Mouse (Mus musculus) G1E (cell line): Measurements from ENCODE around the gene Prlhr. TPM values are rescaled to one million over a fixed set of nuclear protein-coding genes. Genes with fewer than 3 reads are reported as not detected.

Experiments used
- ATAC-seq: 2 replicates; pipeline ENCODE4 v1.8.0; 2016; ENCODE audit warnings: mild to moderate bottlenecking; ENCODE audit not compliant: insufficient number of reproducible peaks, poor library complexity, low FRiP score, severe bottlenecking; ENCODE audit errors: extremely low read depth
- DNase-seq: peaks from one replicate; pipeline ENCODE4 v3.0.0; 2012; ENCODE audit warnings: low spot score
- H3K27me3 ChIP-seq: 2 replicates; pipeline ENCODE4 v1.6.1; 2012; ENCODE audit warnings: mild to moderate bottlenecking, low read length, inconsistent platforms; ENCODE audit not compliant: insufficient read depth
- H3K36me3 ChIP-seq: replicated peaks from 2 replicates; pipeline ENCODE3; 2012; ENCODE audit warnings: mild to moderate bottlenecking, inconsistent platforms
- H3K4me1 ChIP-seq: 2 replicates; pipeline ENCODE4 v1.6.1; 2012; ENCODE audit warnings: low read depth, low read length, inconsistent platforms, mixed read lengths; ENCODE audit not compliant: insufficient read depth
- H3K4me3 ChIP-seq: 2 replicates; pipeline ENCODE4 v1.5.1; 2012; ENCODE audit warnings: low read depth, mild to moderate bottlenecking, inconsistent platforms, low read length, moderate library complexity, mixed read lengths
- H3K9me3 ChIP-seq: replicated peaks from 2 replicates; pipeline ENCODE4 v1.6.1; 2012; ENCODE audit warnings: inconsistent platforms
- CTCF ChIP-seq: IDR thresholded peaks from 2 replicates; pipeline ENCODE4 v1.5.1; 2012; ENCODE audit warnings: low read depth, low read length, inconsistent platforms, mixed read lengths
- GATA1 ChIP-seq: IDR thresholded peaks from 2 replicates; pipeline ENCODE4 v1.6.1; 2012; ENCODE audit warnings: borderline replicate concordance, low read length, inconsistent platforms, mixed read lengths
- GATA2 ChIP-seq: IDR thresholded peaks from 2 replicates; pipeline ENCODE4 v1.6.1; 2012; ENCODE audit warnings: low read depth, low read length, inconsistent platforms, borderline replicate concordance
- POLR2AphosphoS5 ChIP-seq: IDR thresholded peaks from 2 replicates; pipeline ENCODE4 v1.6.1; 2012; ENCODE audit warnings: low read depth, low read length, inconsistent platforms; ENCODE audit not compliant: insufficient replicate concordance
- TAL1 ChIP-seq: conservative IDR thresholded peaks from 2 replicates; pipeline ENCODE4 v1.6.1; 2012; ENCODE audit warnings: low read depth, low read length, inconsistent platforms, mixed read lengths
- polyA plus RNA-seq: library from polyadenylated mRNA; stranded (reverse); fragments of >175 nt; gene quantifications from 2 replicates; pipeline ENCODE4 v1.2.3, GENCODE M21; 2012
- total RNA-seq, 2 experiments: library from RNA; stranded (forward) in 1 of 2; stranded (reverse) in 1 of 2; fragments of 200-1000 nt in 1 of 2; fragments of >200 nt in 1 of 2; fragmentation: Nextera tagmentation in 1 of 2; gene quantifications; 2 replicates each; pipeline ENCODE4 v1.2.3; 2014 to 2017

The Prlhr gene
- total and polyA plus RNA-seq, 3 experiments, result 0.16 TPM; not detected in 2

DNA sequence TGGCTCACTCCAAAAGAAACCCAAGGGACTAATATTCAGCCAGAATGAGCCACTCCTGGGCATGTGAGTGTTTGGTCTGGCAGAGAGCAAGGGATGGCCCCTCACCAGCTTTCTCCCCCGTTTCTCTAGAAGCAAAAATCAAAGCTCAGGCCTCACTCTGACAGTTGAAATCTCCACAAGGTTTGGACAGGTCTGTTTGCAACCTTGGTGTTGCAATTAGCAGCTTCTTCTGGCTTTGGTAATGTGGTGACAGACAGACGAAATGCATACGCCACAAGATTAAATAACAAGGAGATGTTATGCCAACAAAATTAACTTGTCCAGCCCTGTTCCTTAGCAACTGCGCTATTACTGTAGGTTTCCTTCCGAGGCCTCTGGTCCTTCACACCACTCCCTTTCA lies 28.0 kb downstream of the Prlhr start:
- Histone ChIP-seq H3K36me3 (no peaks in the 10 kb centered on the region), H3K4me1 (no peaks in the 10 kb centered on the region), H3K27me3 (no peaks in the 10 kb centered on the region), H3K4me3 (no peak overlapping the region), H3K9me3 (no peaks in the 10 kb centered on the region)
- DNase-seq, result no peak
- no peak for ATAC-seq
- TF ChIP-seq TAL1 (no peak), GATA1 (no peak), CTCF (no peak), GATA2 (no peak), POLR2AphosphoS5 (no peak)

DNA sequence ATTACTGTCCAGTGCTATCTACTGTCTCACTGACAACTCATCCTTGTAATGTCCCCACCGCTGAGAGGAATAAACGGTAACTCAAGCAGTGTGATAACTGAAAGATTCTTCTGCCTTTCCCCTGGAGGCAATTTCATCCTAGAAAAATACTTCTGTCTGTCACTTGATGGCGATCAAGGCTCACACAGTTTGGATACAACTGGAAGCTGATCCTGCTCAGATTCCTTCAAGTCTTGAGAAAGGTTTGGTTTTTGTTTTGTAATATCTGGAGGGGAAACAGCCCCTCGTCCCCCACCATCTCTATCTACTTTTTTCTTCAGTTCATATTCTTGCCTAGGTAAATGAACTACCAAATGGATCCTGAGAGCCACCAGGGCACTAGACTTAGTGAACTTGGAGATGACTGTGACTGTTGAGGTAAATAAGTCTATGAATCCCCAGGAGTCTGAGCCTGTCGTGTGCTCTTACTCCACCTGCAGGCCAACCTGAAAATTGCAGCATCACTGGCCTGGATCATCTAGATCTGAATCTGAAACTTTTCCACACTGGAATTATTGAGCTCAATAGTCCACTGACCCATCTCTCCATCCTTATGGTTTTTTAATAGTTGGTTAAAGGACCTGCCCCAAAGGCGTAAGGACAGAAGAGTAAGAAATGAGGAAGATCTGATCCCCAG lies 30.4 kb downstream of the Prlhr start:
- Histone ChIP-seq H3K9me3 (no peaks in the 10 kb centered on the region), H3K36me3 (no peaks in the 10 kb centered on the region), H3K4me1 (no peaks in the 10 kb centered on the region), H3K27me3 (no peaks in the 10 kb centered on the region), H3K4me3 (no peak overlapping the region)
- TF ChIP-seq GATA2 (no peak), TAL1 (no peak), CTCF (peak; percentile 59; the same call in 1 of the 2 replicates)
- no peak for ATAC-seq
- DNase-seq, result peak; percentile 2

DNA sequence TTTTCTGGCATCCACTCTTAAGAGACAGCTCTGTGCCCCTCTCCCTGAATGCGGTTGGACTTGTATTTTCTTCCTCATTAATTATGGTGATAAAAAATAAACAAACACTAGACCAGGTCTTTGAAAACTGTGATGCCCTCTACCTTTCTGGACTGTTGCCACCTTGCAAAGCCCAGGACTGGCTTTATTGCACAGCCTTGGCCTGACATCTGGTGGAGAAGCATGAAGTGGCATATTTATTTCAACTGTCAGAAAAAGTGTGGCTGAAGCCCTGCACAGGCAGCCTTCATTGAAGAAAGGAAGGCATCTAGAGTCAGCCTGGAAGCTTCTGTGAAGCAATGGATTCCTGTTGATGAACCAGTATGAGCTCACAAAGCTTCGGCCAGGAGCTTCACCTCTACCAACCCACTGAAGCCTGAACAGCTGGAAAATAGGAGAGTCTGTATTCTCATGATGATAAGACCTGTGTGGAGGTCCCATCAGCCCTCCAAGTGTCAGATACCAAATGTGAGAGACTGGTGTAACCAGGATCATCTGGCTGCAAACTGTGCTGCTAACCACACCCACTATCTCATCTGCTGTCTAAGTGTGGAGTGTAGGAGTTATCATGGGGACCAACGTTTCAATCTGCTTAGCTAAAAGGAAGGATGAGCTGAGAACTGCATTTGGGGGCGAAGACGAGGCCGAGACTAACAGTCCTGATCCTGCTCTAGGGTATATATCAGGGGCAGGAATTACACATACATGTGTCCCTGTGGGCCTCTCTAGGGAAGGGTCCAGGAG lies 35.6 kb downstream of the Prlhr start:
- Histone ChIP-seq H3K4me1 (no peaks in the 10 kb centered on the region), H3K27me3 (no peaks in the 10 kb centered on the region), H3K9me3 (no peaks in the 10 kb centered on the region), H3K36me3 (no peaks in the 10 kb centered on the region), H3K4me3 (no peak overlapping the region)
- DNase-seq (no peak), ATAC-seq (no peak)
- no peak for TF ChIP-seq CTCF
- TF ChIP-seq GATA1, result no peak
- no peak for TF ChIP-seq TAL1
- TF ChIP-seq POLR2AphosphoS5, result no peak
- no peak for TF ChIP-seq GATA2

DNA sequence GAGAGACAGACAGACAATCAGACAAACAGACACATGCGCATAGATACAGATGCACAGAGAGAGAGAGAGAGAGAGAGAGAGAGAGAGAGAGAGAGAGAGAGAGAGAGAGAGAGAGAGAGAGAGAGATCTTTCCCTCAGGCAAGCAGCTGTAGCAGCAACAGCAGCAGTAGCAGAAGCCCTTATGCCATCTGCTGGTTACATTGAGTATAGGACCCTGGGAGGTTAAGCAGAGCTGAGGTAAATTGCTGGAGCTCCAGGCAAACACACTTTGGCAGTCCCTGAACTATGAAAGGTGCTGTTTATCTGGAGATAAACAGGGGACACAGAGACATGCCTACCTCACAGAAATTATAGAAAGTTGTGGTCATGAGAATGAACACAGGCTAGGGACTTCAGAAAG lies 50.5 kb downstream of the Prlhr start:
- H3K4me1 ChIP-seq, result no peaks in the 10 kb centered on the region
- no peaks in the 10 kb centered on the region for H3K36me3 ChIP-seq
- ATAC-seq (no peak; the same call in 1 of the 2 replicates), DNase-seq (no peak)
- H3K27me3 ChIP-seq, result no peaks in the 10 kb centered on the region
- TF ChIP-seq CTCF, result no peak
- TF ChIP-seq GATA2, result no peak
- no peak for TF ChIP-seq POLR2AphosphoS5
- no peak for TF ChIP-seq TAL1
- TF ChIP-seq GATA1, result no peak
- H3K9me3 ChIP-seq, result no peaks in the 10 kb centered on the region
- H3K4me3 ChIP-seq, result no peak overlapping the region

Other genes starting within 250 kb of the Prlhr start
- gene Fam204a, start 241.6 kb downstream of the Prlhr start, total RNA-seq (2014; fragmentation: Nextera tagmentation), result 36.1 and 37.7 TPM in 2 replicates
- 62.6 and 76.5 TPM in 2 replicates for gene Fam204a, start 241.6 kb downstream of the Prlhr start, total RNA-seq (2017)
- 9.3 and 11.4 TPM in 2 replicates for gene Fam204a, start 241.6 kb downstream of the Prlhr start, polyA plus RNA-seq
- 38.7 and 42.7 TPM in 2 replicates for gene Cacul1, start 112.7 kb upstream of the Prlhr start, total RNA-seq (2014; fragmentation: Nextera tagmentation)
- 43.6 and 45.2 TPM in 2 replicates for gene Cacul1, start 112.7 kb upstream of the Prlhr start, total RNA-seq (2017)
- 81.8 and 87.4 TPM in 2 replicates for gene Cacul1, start 112.7 kb upstream of the Prlhr start, polyA plus RNA-seq